ENCODE assay signal across 9 mouse cellular contexts in the genomic region with DNA sequence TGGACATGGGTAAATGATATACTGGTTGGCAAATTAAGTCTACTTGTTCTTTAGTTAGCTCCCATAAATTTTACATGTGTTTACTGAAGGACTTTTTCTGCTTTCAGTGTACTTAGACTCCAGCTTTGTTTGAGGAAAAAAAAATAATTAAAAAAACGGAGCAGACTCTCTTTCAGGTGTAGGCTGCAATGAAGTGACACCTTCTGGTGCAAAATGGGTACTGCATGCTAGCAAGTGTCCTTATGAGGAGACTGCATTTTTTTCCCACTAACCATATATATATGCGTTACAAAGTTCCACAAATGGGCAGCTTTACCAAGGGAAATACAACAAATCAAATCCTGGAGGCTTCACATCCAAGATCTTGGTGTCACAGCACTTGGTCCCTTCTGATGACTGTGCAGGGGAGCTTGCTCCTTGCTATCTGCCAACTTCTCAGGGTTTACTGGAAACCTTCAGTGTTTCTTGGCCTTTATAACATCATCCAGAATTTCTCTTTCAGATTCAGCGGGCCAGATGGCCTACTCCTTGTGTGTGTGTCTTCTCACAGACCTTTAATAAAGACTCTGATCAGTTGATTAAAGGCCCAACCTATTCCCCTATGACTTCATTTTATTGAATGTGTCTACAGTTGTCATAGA. TPM values are rescaled to one million over a fixed set of nuclear protein-coding genes. Genes with fewer than 3 reads are reported as not detected.
A peak's percentile ranks its signal among the peaks of the same experiment; 100 is the strongest.
DNase-seq lines count a peak whose midpoint lies in the region; ATAC-seq and TF ChIP-seq lines count a peak whose summit lies in the region.
"Had no signal": no experiment of that assay in that cellular context is flagged by ENCODE, and none has a peak within 500 bp of the region (broad histone marks: within the 10 kb centered on the region; RNA-seq: fewer than 3 reads in every experiment).

No protein-coding gene starts in this region.

- TF ChIP-seq POLR2A in limb, embryonic 14.5 days (IDR thresholded peaks at IDR 0.05; ENCODE audit: borderline replicate concordance, extremely low read depth, insufficient read depth, insufficient read length), result no peak

- peak; percentile 18 to 26 for DNase-seq in urinary bladder, adult 18-20 months (ENCODE audit: low spot score in 2 of 2)
- DNase-seq in urinary bladder, adult 2 months (ENCODE audit: low spot score), result no peak
- peak; percentile 39 for DNase-seq in cerebellum, adult 9-11 months
- peak; percentile 60 for DNase-seq in gastrocnemius, adult 2 months
- peak; percentile 62 for DNase-seq in limb, embryonic 14.5 days (ENCODE audit: low spot score)
- DNase-seq in neural tube, embryonic 11.5 days (ENCODE audit: low spot score), result no peak
- DNase-seq in testis, postnatal 14 days (ENCODE audit: low spot score), result peak; percentile 31

- H3K9me3 ChIP-seq in kidney, embryonic 15.5 days (replicated peaks), result no peaks in the 10 kb centered on the region
- no peaks in the 10 kb centered on the region for H3K9me3 ChIP-seq in limb, embryonic 14.5 days (ENCODE audit: control insufficient read depth, low read length)
- no peaks in the 10 kb centered on the region for H3K9me3 ChIP-seq in neural tube, embryonic 11.5 days (ENCODE audit: control insufficient read depth, low read length)
- H3K9me3 ChIP-seq: embryonic facial prominence, embryonic 13.5 days had no signal

- H3K27ac ChIP-seq in gastrocnemius, adult 2 months, result no peak overlapping the region
- H3K27ac ChIP-seq in kidney, embryonic 15.5 days, result no peak overlapping the region
- no peak overlapping the region for H3K27ac ChIP-seq in limb, embryonic 14.5 days (replicated peaks; ENCODE audit: low read depth, low read length)
- H3K27ac ChIP-seq in neural tube, embryonic 11.5 days (ENCODE audit: low read depth, low read length), result no peak overlapping the region
- H3K27ac ChIP-seq: embryonic facial prominence, embryonic 13.5 days had no signal

- WGBS in kidney, embryonic 15.5 days, result 30% methylated on average over 3 of the region's 3 CpGs
- 33% methylated on average over 3 of the region's 3 CpGs for WGBS in limb, embryonic 14.5 days
- 39% methylated on average over 3 of the region's 3 CpGs for WGBS in neural tube, embryonic 11.5 days

- peak; percentile 56; the same call in 1 of the 2 replicates for ATAC-seq in kidney, embryonic 15.5 days (replicated peaks; ENCODE audit: low FRiP score)
- ATAC-seq in limb, embryonic 14.5 days (ENCODE audit: low FRiP score, low read depth), result peak; percentile 65
- peak; percentile 71; the same call in 1 of the 2 replicates for ATAC-seq in neural tube, embryonic 11.5 days (ENCODE audit: insufficient read depth, low FRiP score, low TSS enrichment)

- no peaks in the 10 kb centered on the region for H3K27me3 ChIP-seq in kidney, embryonic 15.5 days
- no peaks in the 10 kb centered on the region for H3K27me3 ChIP-seq in limb, embryonic 14.5 days (ENCODE audit: control insufficient read depth, insufficient read depth, low read length)
- H3K27me3 ChIP-seq in neural tube, embryonic 11.5 days (ENCODE audit: control insufficient read depth, insufficient read depth, low read length), result no peaks in the 10 kb centered on the region
- H3K27me3 ChIP-seq: embryonic facial prominence, embryonic 13.5 days had no signal

- intact Hi-C loops in gastrocnemius, adult 2 months (cut with DNase I), result loop anchor here (10.0 kb wide), 1 partner anchor 111 kb away; no protein-coding TSS in a partner anchor

- TF ChIP-seq CTCF in gastrocnemius, adult 2 months (IDR thresholded peaks at IDR 0.05), result no peak; the same call in 1 of the 2 replicates

- H3K36me3 ChIP-seq in kidney, embryonic 15.5 days, result no peaks in the 10 kb centered on the region
- H3K36me3 ChIP-seq in limb, embryonic 14.5 days (ENCODE audit: control insufficient read depth, insufficient read depth, low read length), result no peaks in the 10 kb centered on the region
- no peaks in the 10 kb centered on the region for H3K36me3 ChIP-seq in neural tube, embryonic 11.5 days (ENCODE audit: control insufficient read depth, insufficient read depth, low read length)
- H3K36me3 ChIP-seq: embryonic facial prominence, embryonic 13.5 days had no signal

- H3K9ac ChIP-seq in kidney, embryonic 15.5 days, result no peak overlapping the region
- no peak overlapping the region for H3K9ac ChIP-seq in limb, embryonic 14.5 days (ENCODE audit: low read depth, low read length, severe bottlenecking)
- H3K9ac ChIP-seq in neural tube, embryonic 11.5 days (ENCODE audit: low read length), result no peak overlapping the region
- H3K9ac ChIP-seq: embryonic facial prominence, embryonic 13.5 days had no signal

- H3K4me3 ChIP-seq in gastrocnemius, adult 2 months, result no peak overlapping the region
- no peak overlapping the region for H3K4me3 ChIP-seq in kidney, embryonic 15.5 days (replicated peaks)
- H3K4me3 ChIP-seq in limb, embryonic 14.5 days (replicated peaks; ENCODE audit: low read length), result no peak overlapping the region
- H3K4me3 ChIP-seq in neural tube, embryonic 11.5 days (ENCODE audit: low read depth, low read length), result no peak overlapping the region
- H3K4me3 ChIP-seq: embryonic facial prominence, embryonic 13.5 days had no signal

- H3K4me1 ChIP-seq in kidney, embryonic 15.5 days, result no peaks in the 10 kb centered on the region
- H3K4me1 ChIP-seq in limb, embryonic 14.5 days (ENCODE audit: control insufficient read depth, insufficient read depth, low read length), result no peaks in the 10 kb centered on the region
- no peaks in the 10 kb centered on the region for H3K4me1 ChIP-seq in neural tube, embryonic 11.5 days (ENCODE audit: control insufficient read depth, insufficient read depth, low read length)
- H3K4me1 ChIP-seq: embryonic facial prominence, embryonic 13.5 days had no signal

- no peak overlapping the region for H3K4me2 ChIP-seq in kidney, embryonic 15.5 days
- H3K4me2 ChIP-seq in limb, embryonic 14.5 days (replicated peaks; ENCODE audit: low read depth, low read length, severe bottlenecking), result no peak overlapping the region
- H3K4me2 ChIP-seq in neural tube, embryonic 11.5 days (ENCODE audit: low read depth), result no peak overlapping the region
- H3K4me2 ChIP-seq: embryonic facial prominence, embryonic 13.5 days had no signal

RNA-seq across cellular contexts. Expression of a gene that starts 44.3 kb away (rescaled TPM):
- 24.8 and 28.8 TPM in 2 replicates for polyA plus RNA-seq in urinary bladder, adult 2 months (2012; rRNA removed)
- 1 to 10 TPM; 7.5 to 9.5 TPM for total RNA-seq in gastrocnemius, adult 2 months (2021)
- polyA plus RNA-seq in kidney, embryonic 15.5 days (2015; fragmentation: Nextera tagmentation; extraction: Ambion mirVana), result 20.7 and 21.6 TPM in 2 replicates
- polyA plus RNA-seq in limb, embryonic 14.5 days (2012; rRNA removed), result 7.5 and 8.0 TPM in 2 replicates
- 16.5 and 20.0 TPM in 2 replicates for polyA plus RNA-seq in limb, embryonic 14.5 days (2014; fragmentation: Nextera tagmentation; extraction: Ambion mirVana)
- 19.7 and 21.6 TPM in 2 replicates for polyA plus RNA-seq in neural tube, embryonic 11.5 days (2014; fragmentation: Nextera tagmentation; extraction: Ambion mirVana)

RNA-seq across cellular contexts. Expression of a gene that starts 59.0 kb away (rescaled TPM):
- polyA plus RNA-seq in urinary bladder, adult 2 months (2012; rRNA removed), result 39.8 and 44.8 TPM in 2 replicates
- 10 to 100 TPM; 17.1 to 36.0 TPM for total RNA-seq in gastrocnemius, adult 2 months (2021)
- polyA plus RNA-seq in kidney, embryonic 15.5 days (2015; fragmentation: Nextera tagmentation; extraction: Ambion mirVana), result 47.9 and 48.5 TPM in 2 replicates
- polyA plus RNA-seq in limb, embryonic 14.5 days (2012; rRNA removed), result 20.6 and 22.8 TPM in 2 replicates
- 41.0 and 43.7 TPM in 2 replicates for polyA plus RNA-seq in limb, embryonic 14.5 days (2014; fragmentation: Nextera tagmentation; extraction: Ambion mirVana)
- polyA plus RNA-seq in neural tube, embryonic 11.5 days (2014; fragmentation: Nextera tagmentation; extraction: Ambion mirVana), result 35.9 and 39.0 TPM in 2 replicates

Comparison
In these comparisons a context has a peak if more than half of its experiments do, and no peak if none do; other contexts are left out.
1. DNase-seq: peak in urinary bladder, adult 18-20 months (2 of 2), cerebellum, adult 9-11 months (single experiment), gastrocnemius, adult 2 months (single experiment), limb, embryonic 14.5 days (single experiment) and testis, postnatal 14 days (single experiment); none in urinary bladder, adult 2 months (single experiment) and neural tube, embryonic 11.5 days (single experiment).
2. Peak in every context shown above with its lines, with median percentiles within 50 percentile points of each other: ATAC-seq.